Mouse (Mus musculus) heart, postnatal 36 days (tissue): Measurements from ENCODE around the gene Gm9048. TPM values are rescaled to one million over a fixed set of nuclear protein-coding genes. Genes with fewer than 3 reads are reported as not detected.
"Not testable (repeated sequence)": the region's sequence is repeated elsewhere in the genome, so short reads cannot be mapped to it uniquely, and the experiment has no call there.

Experiments
- DNase-seq, 2 experiments: peaks; one replicate each; pipeline ENCODE4 v3.0.0; 2021 to 2022
- intact Hi-C: fragments of 180-260 bp; cut with DNase I; formaldehyde crosslinking; loops from one replicate; pipeline ENCODE4 v1.15.1; 2025
- total RNA-seq, 2 experiments: library from RNA; stranded (reverse); gene quantifications; 2 replicates each; pipeline ENCODE4 v1.2.3; 2021

The Gm9048 gene
- total RNA-seq = not detected

- intact Hi-C loops, DNase-seq: not testable (repeated sequence)
Observed at GRCm38 (mm10) chr10:118348579-118348978, at the start of gene Gm9048. Gene Gm9048, minus strand, starts transcription at chr10:118348679.

- intact Hi-C loops = loop anchor here (1.0 kb wide), 1 partner anchor 213 kb away; no protein-coding TSS in a partner anchor
Observed at GRCm38 (mm10) chr10:118370443-118370842, 22.0 kb upstream of the Gm9048 start.

GRCm38 (mm10) chr10:118369518-118369917 is 21.0 kb upstream of the Gm9048 start:
- DNase-seq = no peak
- intact Hi-C loops = no loop called here

More at GRCm38 (mm10) chr10:118370443-118370842, 22.0 kb upstream of the Gm9048 start:
- DNase-seq = peak; percentile 63 to 73

GRCm38 (mm10) chr10:118354005-118354404 is 5.5 kb upstream of the Gm9048 start, which contains the start of gene Gm9049:
Gene Gm9049, minus strand, starts transcription at chr10:118354105.
- intact Hi-C loops, DNase-seq: not testable (repeated sequence)

DNA sequence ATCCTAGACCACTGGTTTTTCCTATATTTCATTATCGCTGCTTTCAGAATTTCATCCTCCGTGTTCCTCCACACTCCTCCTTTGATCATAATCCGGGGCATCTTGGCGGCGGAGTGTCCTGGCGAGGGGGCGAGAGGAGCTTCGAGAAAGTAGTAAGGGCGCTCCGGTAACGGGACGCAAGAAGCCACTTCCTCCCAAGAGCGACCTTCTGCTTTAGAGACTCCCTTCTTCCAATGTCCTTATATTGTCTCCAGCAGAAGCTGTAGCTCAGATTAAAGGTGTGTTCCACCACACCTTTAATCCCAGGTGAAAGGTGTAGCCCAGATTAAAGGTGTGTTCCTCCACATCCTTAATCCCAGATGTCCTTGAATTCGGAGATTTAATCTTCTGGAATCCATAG is 5.3 kb downstream of the Gm9048 start, which contains the start of gene Gm9046:
Gene Gm9046, minus strand, starts transcription at position 101 of the 400 bp plus-strand sequence.
- intact Hi-C loops, DNase-seq: not testable (repeated sequence)

GRCm38 (mm10) chr10:118337731-118338130 is 10.7 kb downstream of the Gm9048 start, which contains the start of gene Gm9045:
Gene Gm9045, minus strand, starts transcription at chr10:118337831.
- DNase-seq, intact Hi-C loops: not testable (repeated sequence)

DNA sequence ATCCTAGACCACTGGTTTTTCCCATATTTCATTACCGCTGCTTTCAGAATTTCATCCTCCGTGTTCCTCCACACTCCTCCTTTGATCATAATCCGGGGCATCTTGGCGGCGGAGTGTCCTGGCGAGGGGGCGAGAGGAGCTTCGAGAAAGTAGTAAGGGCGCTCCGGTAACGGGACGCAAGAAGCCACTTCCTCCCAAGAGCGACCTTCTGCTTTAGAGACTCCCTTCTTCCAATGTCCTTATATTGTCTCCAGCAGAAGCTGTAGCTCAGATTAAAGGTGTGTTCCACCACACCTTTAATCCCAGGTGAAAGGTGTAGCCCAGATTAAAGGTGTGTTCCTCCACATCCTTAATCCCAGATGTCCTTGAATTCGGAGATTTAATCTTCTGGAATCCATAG is 16.2 kb downstream of the Gm9048 start, which contains the start of gene Gm9044:
Gene Gm9044, minus strand, starts transcription at position 101 of the 400 bp plus-strand sequence.
- intact Hi-C loops, DNase-seq: not testable (repeated sequence)

- intact Hi-C loops, DNase-seq: not testable (repeated sequence)
Observed at GRCm38 (mm10) chr10:118326869-118327268, 21.6 kb downstream of the Gm9048 start, which contains the start of gene Gm9040. Gene Gm9040, minus strand, starts transcription at chr10:118326969.

DNA sequence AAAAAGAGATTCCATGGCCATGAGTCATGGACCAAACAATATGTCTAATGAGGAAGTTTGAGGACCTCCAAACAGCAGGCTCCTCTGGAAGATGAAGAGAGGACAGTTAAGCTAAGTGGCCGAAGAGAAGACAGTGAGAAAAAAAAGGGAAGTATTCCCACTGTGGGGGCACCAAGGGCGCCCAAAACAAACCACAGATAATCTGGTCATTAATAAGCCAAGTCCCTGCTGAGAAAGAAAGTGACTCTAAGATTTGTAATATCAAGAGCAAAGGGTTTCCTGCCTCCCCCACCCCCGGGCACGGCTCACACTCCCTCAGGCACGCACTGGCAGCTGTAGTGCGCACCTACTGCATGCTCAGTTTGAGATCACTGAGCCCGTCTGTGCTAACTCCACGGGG is 29.5 kb downstream of the Gm9048 start:
- no peak for DNase-seq
- intact Hi-C loops = no loop called here

DNA sequence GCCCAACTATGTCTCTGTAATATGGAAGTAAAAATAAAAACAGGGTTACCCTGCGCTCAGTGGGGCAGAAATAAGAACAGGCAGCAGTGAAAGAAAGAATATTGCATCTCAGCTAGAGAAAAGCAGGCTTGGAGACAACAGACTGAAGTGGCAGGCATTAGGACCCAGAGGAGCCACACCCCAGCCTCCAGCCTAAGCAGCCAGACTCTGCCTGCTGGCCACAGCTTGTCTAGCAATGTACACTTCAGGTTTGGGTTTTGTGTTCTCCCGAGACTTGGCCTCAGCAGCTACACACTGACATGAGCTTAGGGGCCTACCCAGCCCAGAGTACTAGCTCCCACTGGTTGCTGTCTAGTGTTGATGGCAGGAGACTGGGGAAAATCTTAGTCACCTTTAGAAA is 46.3 kb downstream of the Gm9048 start:
- intact Hi-C loops, DNase-seq: not testable (repeated sequence)

Other genes starting within 250 kb of the Gm9048 start
- gene Mdm1, start 206.9 kb downstream of the Gm9048 start, total RNA-seq = 1 to 10 TPM; 4.3 to 6.1 TPM
- gene Il22, start 143.7 kb downstream of the Gm9048 start, total RNA-seq = not detected
- gene Gm32717, start 107.9 kb downstream of the Gm9048 start, total RNA-seq = under 1 TPM; 0.31 to 0.49 TPM
- gene Gm32802, start 90.0 kb downstream of the Gm9048 start, total RNA-seq = under 1 TPM; 0.31 to 0.49 TPM
- not detected for gene Iltifb, start 53.6 kb downstream of the Gm9048 start, total RNA-seq
- gene Gm9040, start 21.7 kb downstream of the Gm9048 start, total RNA-seq = not detected
- gene Gm9044, start 16.3 kb downstream of the Gm9048 start, total RNA-seq = not detected
- gene Gm9045, start 10.8 kb downstream of the Gm9048 start, total RNA-seq = not detected
- gene Gm9046, start 5.4 kb downstream of the Gm9048 start, total RNA-seq = not detected
- not detected for gene Gm9049, start 5.4 kb upstream of the Gm9048 start, total RNA-seq
- not detected for gene Ifng, start 92.4 kb upstream of the Gm9048 start, total RNA-seq